In genomic region chr10:39470321-39470720, GRCm38 (mm10) we compare ENCODE assay signal across 12 mouse cellular contexts.
DNase-seq lines count a peak whose midpoint lies in the region; ATAC-seq lines count a peak whose summit lies in the region.
"Had no signal": no experiment of that assay in that cellular context is flagged by ENCODE, and none has a peak within 500 bp of the region (broad histone marks: within the 10 kb centered on the region; RNA-seq: fewer than 3 reads in every experiment).

No protein-coding gene starts in this region.

- H3K27ac ChIP-seq in limb, embryonic 15.5 days: 0 out of 2 replicates have a peak overlapping the region, but pooled peaks have one; percentile 3
- H3K27ac ChIP-seq in limb, embryonic 10.5 days: no peak overlapping the region
- H3K27ac ChIP-seq: embryonic facial prominence, embryonic 15.5 days; limb, embryonic 13.5 days; lung, embryonic 15.5 days had no signal

- H3K9me3 ChIP-seq in limb, embryonic 15.5 days: no peaks in the 10 kb centered on the region
- no peaks in the 10 kb centered on the region for H3K9me3 ChIP-seq in limb, embryonic 10.5 days (replicated peaks)
- H3K9me3 ChIP-seq: embryonic facial prominence, embryonic 15.5 days; limb, embryonic 13.5 days; lung, embryonic 15.5 days had no signal

- no peak for ATAC-seq in limb, embryonic 15.5 days (ENCODE audit: insufficient number of reproducible peaks, low FRiP score, low TSS enrichment, low read depth)
- peak; percentile 17; the same call in 1 of the 2 replicates for ATAC-seq in megakaryocyte, adult 5-6 weeks (ENCODE audit: poor library complexity, severe bottlenecking)

- 89% methylated on average over 7 of the region's 7 CpGs for WGBS in limb, embryonic 15.5 days
- WGBS in limb, embryonic 10.5 days: 88% methylated on average over 7 of the region's 7 CpGs

- H3K27me3 ChIP-seq in limb, embryonic 15.5 days: no peaks in the 10 kb centered on the region
- H3K27me3 ChIP-seq in limb, embryonic 10.5 days (ENCODE audit: low read depth, poor library complexity, severe bottlenecking): no peaks in the 10 kb centered on the region
- H3K27me3 ChIP-seq: embryonic facial prominence, embryonic 15.5 days; limb, embryonic 13.5 days; lung, embryonic 15.5 days had no signal

- H3K9ac ChIP-seq in limb, embryonic 15.5 days: no peak overlapping the region
- H3K9ac ChIP-seq: embryonic facial prominence, embryonic 15.5 days; hindbrain, embryonic 14.5 days; limb, embryonic 13.5 days; lung, embryonic 15.5 days had no signal

- peaks cover 30% of the 10 kb centered on the region for H3K4me1 ChIP-seq in limb, embryonic 15.5 days
- H3K4me1 ChIP-seq in limb, embryonic 10.5 days: peaks cover 8% of the 10 kb centered on the region; the same call in 1 of the 2 replicates

- intact Hi-C loops in left cerebral cortex, postnatal 36 days (cut with DNase I): no loop called here

- no peak overlapping the region for H3K4me3 ChIP-seq in limb, embryonic 15.5 days
- H3K4me3 ChIP-seq in limb, embryonic 10.5 days: no peak overlapping the region
- H3K4me3 ChIP-seq: embryonic facial prominence, embryonic 15.5 days; limb, embryonic 13.5 days; lung, embryonic 15.5 days had no signal

- no peak for DNase-seq in limb, embryonic 10.5 days (ENCODE audit: low spot score)
- DNase-seq in adrenal gland, adult 2 months: peak; percentile 59
- peak; percentile 54 for DNase-seq in gastrocnemius, postnatal 10 days
- DNase-seq in left cerebral cortex, postnatal 36 days (ENCODE audit: low spot score in 2 of 2): no peak
- no peak for DNase-seq in right cerebral cortex, postnatal 36 days (ENCODE audit: low spot score in 2 of 2)
- DNase-seq: cerebellum, adult 9-10 months had no signal

- no peak overlapping the region for H3K4me2 ChIP-seq in limb, embryonic 15.5 days
- H3K4me2 ChIP-seq: embryonic facial prominence, embryonic 15.5 days; hindbrain, embryonic 14.5 days; limb, embryonic 13.5 days; lung, embryonic 15.5 days had no signal

- no peaks in the 10 kb centered on the region for H3K36me3 ChIP-seq in limb, embryonic 15.5 days
- no peaks in the 10 kb centered on the region for H3K36me3 ChIP-seq in limb, embryonic 10.5 days
- H3K36me3 ChIP-seq: embryonic facial prominence, embryonic 15.5 days; limb, embryonic 13.5 days; lung, embryonic 15.5 days had no signal

Comparison
In these comparisons a context has a peak if more than half of its experiments do, and no peak if none do; other contexts are left out.
1. DNase-seq: peak in adrenal gland, adult 2 months (single experiment) and gastrocnemius, postnatal 10 days (single experiment); none in limb, embryonic 10.5 days (single experiment), left cerebral cortex, postnatal 36 days (0 of 2) and right cerebral cortex, postnatal 36 days (0 of 2).